Mouse (Mus musculus) frontal cortex, postnatal 10 days (tissue): ENCODE results near the gene Mast4.

Experiments
- DNase-seq, 2 experiments: peaks; one replicate each; pipeline ENCODE4 v3.0.0; 2022; ENCODE audit warnings: low spot score in 2 of 2, mixed read lengths in 1 of 2

The Mast4 gene

DNA sequence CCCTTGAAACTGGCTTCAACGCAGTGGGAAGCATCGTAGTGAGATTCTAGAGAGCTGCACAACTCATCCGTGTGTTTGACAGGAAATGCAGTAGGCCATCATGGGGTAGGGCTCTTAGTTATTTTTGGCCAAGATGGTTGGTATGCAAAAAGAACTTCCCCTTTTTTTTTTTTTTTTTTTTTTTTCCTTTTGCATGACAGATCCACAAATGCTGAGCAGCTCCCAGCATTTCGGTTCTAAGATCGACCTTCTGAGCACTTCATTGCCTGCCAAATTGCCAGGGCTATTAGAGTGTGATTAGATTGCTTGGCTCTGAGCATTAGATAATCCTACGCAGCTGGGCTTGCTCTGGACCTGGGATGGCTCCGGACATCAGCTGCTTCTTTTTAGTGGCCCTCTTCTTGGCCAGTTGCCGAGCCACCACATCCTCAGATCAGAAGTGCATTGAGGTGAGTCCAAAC, 640.9 kb downstream of the Mast4 start, which contains the start of gene Cd180:
Gene Cd180 (plus strand): TSS at position 218 of the 461 bp plus-strand sequence.
- DNase-seq: no peak

DNA sequence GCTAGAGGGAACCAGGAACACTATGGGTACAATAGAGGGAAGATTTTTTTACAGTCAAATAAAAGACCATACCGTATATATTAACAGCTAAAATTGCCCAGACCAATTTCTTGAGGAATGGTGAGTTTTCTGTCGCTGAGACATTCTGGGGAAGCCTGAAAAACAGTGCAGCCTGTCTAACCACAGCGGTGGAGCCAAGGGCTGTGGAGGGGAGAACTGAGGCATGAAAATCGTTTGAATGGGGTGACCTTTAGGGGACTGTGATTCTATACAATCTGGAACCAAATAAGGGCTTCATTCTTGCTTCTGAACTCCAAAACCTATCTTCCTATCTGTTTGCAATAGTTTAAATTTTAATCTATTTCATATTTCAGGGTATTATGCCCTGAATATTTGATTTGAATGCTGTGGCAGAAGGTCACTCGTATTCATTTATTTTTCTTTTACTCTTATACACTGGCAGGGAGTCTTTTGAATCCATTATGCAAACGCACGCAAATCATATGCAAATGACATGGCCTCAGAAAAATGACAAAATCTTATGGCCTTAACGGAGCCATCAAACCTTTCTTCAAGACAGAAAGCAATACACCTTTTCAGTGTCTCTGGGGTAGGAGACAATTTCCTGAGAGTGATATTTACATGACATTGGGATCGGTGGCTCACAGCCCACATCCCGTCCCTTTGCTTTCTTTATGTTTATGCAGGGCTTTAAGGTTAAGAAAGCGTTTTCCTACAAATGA, 642.7 kb downstream of the Mast4 start:
- no peak for DNase-seq

DNA sequence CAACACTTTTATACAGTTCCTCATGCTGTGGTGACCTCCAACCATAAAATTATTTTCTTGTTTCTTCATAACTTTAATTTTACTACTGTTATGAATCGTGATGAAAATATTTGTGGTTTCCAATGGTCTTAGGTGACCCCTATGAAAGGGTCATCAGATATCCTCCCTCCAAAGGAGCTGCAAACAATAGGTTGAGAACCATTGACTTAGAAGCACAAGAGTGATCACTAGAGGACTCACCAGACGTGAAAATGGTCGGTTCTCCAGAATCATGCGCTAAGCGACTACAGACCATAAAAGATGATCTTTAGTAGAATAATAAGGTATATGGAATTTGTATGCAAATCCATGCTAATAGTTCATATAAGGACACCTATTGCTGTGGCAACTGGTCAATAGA, 644.1 kb downstream of the Mast4 start:
- no peak for DNase-seq

DNA sequence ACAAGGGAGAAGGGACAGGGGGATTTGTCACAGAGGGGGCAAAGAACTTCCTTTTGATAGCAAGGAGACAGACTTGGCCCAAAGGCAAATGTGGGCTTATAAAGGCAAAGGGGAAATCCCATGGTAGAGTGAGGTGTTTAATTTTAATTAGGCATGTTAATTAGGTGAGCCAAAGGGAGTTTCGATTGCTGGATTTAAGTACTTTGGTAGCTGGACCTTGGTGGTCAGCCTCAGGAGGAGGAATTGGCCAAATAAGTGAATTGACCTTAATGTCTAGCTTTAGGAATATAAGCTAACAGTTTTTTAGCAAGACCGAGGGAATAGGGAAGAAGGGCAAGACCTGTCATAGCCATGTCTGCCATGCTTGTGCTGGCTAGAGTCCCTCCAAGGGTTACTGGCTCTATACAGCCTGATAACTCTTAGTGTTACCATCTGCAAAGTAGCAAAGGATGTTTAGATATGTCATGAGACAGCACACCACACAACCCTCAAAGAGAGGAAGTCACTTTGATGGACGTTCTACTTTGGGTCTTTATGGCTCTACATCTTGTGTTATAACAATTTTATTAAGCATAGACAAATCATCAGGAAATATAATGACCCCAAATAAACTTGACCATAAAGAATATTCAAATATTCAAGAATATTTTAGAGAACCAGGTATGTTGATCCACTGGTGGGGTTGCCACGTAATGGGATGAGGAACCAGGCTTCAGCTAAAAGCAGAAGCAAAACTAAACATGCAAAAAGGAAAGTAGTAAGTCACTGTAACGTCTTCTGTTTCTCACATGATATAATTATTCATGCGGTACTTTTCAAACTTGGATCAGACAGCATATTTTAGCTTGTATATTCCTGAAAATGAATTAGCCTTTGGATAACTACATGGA, 644.9 kb downstream of the Mast4 start:
- no peak for DNase-seq

DNA sequence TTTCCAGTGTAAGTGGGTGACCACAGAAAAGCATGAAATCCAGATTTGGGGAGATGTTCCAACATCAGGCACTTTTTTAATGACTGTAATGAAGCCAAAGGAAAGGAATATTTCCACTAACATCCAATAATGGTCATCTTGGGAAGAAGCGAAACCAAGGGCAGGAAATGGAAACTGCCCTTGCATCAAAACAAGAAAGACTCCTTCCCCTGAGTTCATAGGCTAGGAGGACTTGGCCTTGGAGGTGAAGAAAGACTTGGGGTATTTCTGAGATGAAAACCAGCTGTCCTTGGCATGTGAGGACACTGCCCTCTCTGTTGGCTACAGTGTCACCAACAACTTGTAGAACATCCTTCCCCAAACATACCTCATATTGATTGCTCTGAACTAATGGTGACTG, 646.2 kb downstream of the Mast4 start:
- DNase-seq: no peak

DNA sequence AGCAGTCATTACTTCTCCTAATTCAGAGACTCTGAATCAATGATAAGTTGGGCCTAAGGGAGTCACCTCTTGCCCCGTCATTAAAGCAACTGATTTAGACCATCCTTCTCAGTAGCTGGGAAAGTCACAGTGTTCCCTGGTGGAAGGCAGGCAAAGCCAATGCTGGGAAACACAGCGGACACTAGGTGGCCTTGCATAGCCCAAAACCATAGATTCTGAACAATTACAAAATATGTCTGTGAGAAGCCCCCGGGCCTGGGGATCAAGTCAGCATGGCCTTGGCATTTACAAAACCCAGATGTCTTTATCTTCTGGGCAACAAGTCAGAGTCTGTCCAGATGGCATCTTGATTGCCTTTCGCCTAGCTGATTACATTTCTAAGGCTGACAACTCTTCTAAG, 649.4 kb downstream of the Mast4 start:
- DNase-seq: no peak
